Mouse (Mus musculus) small intestine, adult 2 months (tissue): ENCODE data around the gene Tubb2b.

Source experiments
- CTCF ChIP-seq: fragments of 200-500 bp; IDR thresholded peaks from 2 replicates; pipeline ENCODE4 v1.5.1; 2012; ENCODE audit warnings: low read depth, mild to moderate bottlenecking, control low read depth, inconsistent platforms, low read length, moderate library complexity, mixed read lengths; ENCODE audit not compliant: insufficient replicate concordance, insufficient read length; ENCODE audit errors: extremely low read depth
- POLR2A ChIP-seq: fragments of 200-500 bp; IDR thresholded peaks from 2 replicates; pipeline ENCODE4 v1.6.1; 2012; ENCODE audit warnings: low read depth, mild to moderate bottlenecking, control low read depth, inconsistent platforms, low read length, moderate library complexity

DNA sequence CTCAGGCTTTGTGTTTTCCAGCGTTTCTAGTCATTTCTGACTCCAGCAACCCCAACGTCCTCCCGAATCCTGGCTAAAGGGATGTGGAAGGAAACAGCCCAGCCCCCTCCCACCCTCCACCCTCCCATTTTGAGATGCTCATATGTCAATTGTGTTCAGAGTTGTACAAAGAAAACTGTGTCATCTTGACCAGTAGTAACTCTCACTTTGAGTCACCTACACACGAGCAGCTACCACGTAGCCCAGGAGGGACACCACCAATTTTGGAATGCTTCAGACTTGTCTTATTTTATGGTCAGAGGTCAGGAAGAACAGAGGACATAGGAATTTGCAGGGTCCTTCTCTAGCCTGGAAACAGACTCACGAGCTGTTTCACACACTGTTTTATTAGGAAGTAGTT lies 43.8 kb upstream of the Tubb2b start:
- TF ChIP-seq CTCF: no peak
- TF ChIP-seq POLR2A: no peak
